Mouse (Mus musculus): ENCODE data around the gene Mcidas.

DNA sequence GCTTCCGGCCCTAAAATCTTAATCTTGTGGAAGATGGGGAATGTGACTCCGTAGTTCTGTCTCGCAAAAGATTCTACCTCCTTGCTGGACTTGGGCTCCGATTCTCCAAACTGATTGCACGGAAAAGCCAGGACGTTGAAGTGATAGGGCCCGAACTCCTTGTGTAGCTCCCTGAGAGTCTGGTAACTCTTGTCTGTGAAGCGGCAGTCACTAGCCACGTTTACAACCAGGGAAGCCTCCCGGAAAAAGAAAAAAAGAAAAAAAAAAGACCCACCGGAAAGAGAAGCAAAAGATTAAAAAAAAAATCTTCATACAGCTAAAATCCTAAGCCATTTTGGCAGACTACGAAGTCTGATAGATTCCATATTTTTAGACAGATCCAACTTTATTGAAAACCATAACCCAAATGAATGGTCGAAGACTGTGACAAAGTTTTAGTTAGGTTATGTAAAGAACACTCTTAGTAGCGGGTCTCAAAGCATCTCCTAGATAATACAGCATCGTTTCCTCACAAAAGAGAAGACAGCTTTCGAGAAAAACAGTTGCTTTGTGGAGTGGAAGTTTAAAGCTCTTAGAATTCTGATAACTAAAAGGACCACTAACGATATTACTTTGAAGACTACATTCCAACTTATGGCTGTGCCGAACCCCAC is 51.9 kb downstream of the Mcidas start:
- peak; percentile 24; the same call in 1 of the 2 replicates for TF ChIP-seq POLR2A (IDR thresholded peaks at IDR 0.05; ENCODE audit: low read depth, low read length)
- no peak for TF ChIP-seq CTCF (IDR thresholded peaks at IDR 0.05; ENCODE audit: borderline replicate concordance, insufficient read depth, low read length)
